Mouse (Mus musculus) CH12.LX (cell line): ENCODE measurements around the gene Cxcl16. TPM values are rescaled to one million over a fixed set of nuclear protein-coding genes. Genes with fewer than 3 reads are reported as not detected.

Source experiments
- DNase-seq: peaks from one replicate; pipeline ENCODE4 v3.0.0-alpha.2; 2013; ENCODE audit errors: extremely low read depth
- H3K27ac ChIP-seq: 2 replicates; pipeline ENCODE4 v1.5.1; 2012; ENCODE audit warnings: low read depth, mild to moderate bottlenecking, control low read depth, moderate library complexity; ENCODE audit not compliant: insufficient read depth
- H3K27me3 ChIP-seq: replicated peaks from 2 replicates; pipeline ENCODE3; 2012; ENCODE audit warnings: inconsistent platforms
- H3K36me3 ChIP-seq, 2 experiments: replicated peaks in 1 of 2; 2 replicates each; pipeline versions ENCODE3 to v1.6.1; 2012; ENCODE audit warnings: inconsistent platforms in 1 of 2, low read length in 1 of 2, mild to moderate bottlenecking in 1 of 2, mixed read lengths in 1 of 2, moderate library complexity in 1 of 2; ENCODE audit not compliant: control insufficient read depth in 1 of 2, insufficient read depth in 1 of 2
- H3K4me1 ChIP-seq, 2 experiments: 2 replicates each; pipeline ENCODE4 v1.6.1; 2012; ENCODE audit warnings: inconsistent platforms in 1 of 2, moderate library complexity in 1 of 2; ENCODE audit not compliant: insufficient read depth in 2 of 2, control insufficient read depth in 1 of 2
- H3K4me2 ChIP-seq: 2 replicates; pipeline ENCODE4 v1.6.1; 2012; ENCODE audit warnings: low read depth, mild to moderate bottlenecking, control low read depth; ENCODE audit not compliant: poor library complexity, insufficient read depth, severe bottlenecking
- H3K4me3 ChIP-seq, 3 experiments: fragments of 150-350 bp in 1 of 3; sonication (generic) in 1 of 3; replicated peaks in 1 of 3; 2 replicates each; pipeline versions ENCODE3 to v1.5.1; 2011 to 2012; ENCODE audit warnings: low read depth in 2 of 3, low read length in 2 of 3, mild to moderate bottlenecking in 2 of 3, moderate library complexity in 2 of 3, control low read depth in 1 of 3, improper control_type of control experiment in 1 of 3, inconsistent platforms in 1 of 3, mixed read lengths in 1 of 3; ENCODE audit not compliant: poor library complexity in 1 of 3
- H3K79me2 ChIP-seq: replicated peaks from 2 replicates; pipeline ENCODE4 v1.6.1; 2012; ENCODE audit warnings: mild to moderate bottlenecking, moderate library complexity; ENCODE audit not compliant: control insufficient read depth, poor library complexity, insufficient read depth, severe bottlenecking; ENCODE audit errors: extremely low read depth
- H3K9ac ChIP-seq: 2 replicates; pipeline ENCODE4 v1.6.1; 2012; ENCODE audit warnings: low read depth, mild to moderate bottlenecking, control low read depth, moderate library complexity; ENCODE audit not compliant: insufficient read depth
- H3K9me3 ChIP-seq: replicated peaks from 2 replicates; pipeline ENCODE3; 2012; ENCODE audit warnings: low read length, inconsistent platforms, mixed read lengths
- BHLHE40 ChIP-seq: IDR thresholded peaks from 2 replicates; pipeline ENCODE4 v1.6.1; 2011; ENCODE audit warnings: mild to moderate bottlenecking, low read depth, low read length, improper control_type of control experiment
- CHD1 ChIP-seq: IDR thresholded peaks from 2 replicates; pipeline ENCODE4 v1.6.1; 2012; ENCODE audit warnings: low read depth, low read length, improper control_type of control experiment, inconsistent platforms
- CHD2 ChIP-seq: IDR thresholded peaks from 2 replicates; pipeline ENCODE4 v1.6.1; 2011; ENCODE audit warnings: low read length, improper control_type of control experiment
- CTCF ChIP-seq, 2 experiments: IDR thresholded peaks in 1 of 2; conservative IDR thresholded peaks in 1 of 2; 2 replicates each; pipeline ENCODE4 v1.5.1; 2011 to 2012; ENCODE audit warnings: low read depth in 2 of 2, low read length in 2 of 2, improper control_type of control experiment in 1 of 2, inconsistent platforms in 1 of 2, mild to moderate bottlenecking in 1 of 2, moderate library complexity in 1 of 2
- E2F4 ChIP-seq: IDR thresholded peaks from 2 replicates; pipeline ENCODE4 v1.6.1; 2011; ENCODE audit warnings: low read depth, low read length, improper control_type of control experiment; ENCODE audit not compliant: insufficient replicate concordance
- ELF1 ChIP-seq: IDR thresholded peaks from 2 replicates; pipeline ENCODE4 v1.6.1; 2014; ENCODE audit warnings: low read depth, mild to moderate bottlenecking, inconsistent platforms, low read length, improper control_type of control experiment
- EP300 ChIP-seq: IDR thresholded peaks from 2 replicates; pipeline ENCODE4 v1.6.1; 2011; ENCODE audit warnings: low read length, improper control_type of control experiment
- ETS1 ChIP-seq: conservative IDR thresholded peaks from 2 replicates; pipeline ENCODE4 v1.6.1; 2012; ENCODE audit warnings: low read depth, mild to moderate bottlenecking, inconsistent platforms, low read length, improper control_type of control experiment, moderate library complexity
- GABPA ChIP-seq: IDR thresholded peaks from 2 replicates; pipeline ENCODE4 v1.6.1; 2012; ENCODE audit warnings: low read depth, low read length, improper control_type of control experiment, inconsistent platforms; ENCODE audit not compliant: insufficient replicate concordance
- HCFC1 ChIP-seq: IDR thresholded peaks from 2 replicates; pipeline ENCODE4 v1.6.1; 2012; ENCODE audit warnings: low read depth, mild to moderate bottlenecking, inconsistent platforms, low read length, improper control_type of control experiment
- IRF4 ChIP-seq: IDR thresholded peaks from 2 replicates; pipeline ENCODE4 v1.6.1; 2014; ENCODE audit warnings: low read depth, mild to moderate bottlenecking, inconsistent platforms, low read length, improper control_type of control experiment
- JUN ChIP-seq: IDR thresholded peaks from 2 replicates; pipeline ENCODE4 v1.6.1; 2011; ENCODE audit warnings: low read depth, mild to moderate bottlenecking, low read length, improper control_type of control experiment, moderate library complexity; ENCODE audit not compliant: insufficient read depth
- JUND ChIP-seq: conservative IDR thresholded peaks from 2 replicates; pipeline ENCODE4 v1.6.1; 2011; ENCODE audit warnings: low read depth, low read length, improper control_type of control experiment
- KAT2A ChIP-seq: IDR thresholded peaks from 2 replicates; pipeline ENCODE4 v1.6.1; 2012; ENCODE audit warnings: low read length, improper control_type of control experiment, inconsistent platforms; ENCODE audit not compliant: insufficient replicate concordance
- MAFK ChIP-seq: IDR thresholded peaks from 2 replicates; pipeline ENCODE4 v1.6.1; 2011; ENCODE audit warnings: low read length, improper control_type of control experiment; ENCODE audit not compliant: insufficient replicate concordance
- MAX ChIP-seq: IDR thresholded peaks from 2 replicates; pipeline ENCODE4 v1.6.1; 2011; ENCODE audit warnings: low read length, improper control_type of control experiment
- MAZ ChIP-seq: IDR thresholded peaks from 2 replicates; pipeline ENCODE4 v1.6.1; 2012; ENCODE audit warnings: low read depth, mild to moderate bottlenecking, inconsistent platforms, low read length, improper control_type of control experiment, moderate library complexity
- MEF2A ChIP-seq: IDR thresholded peaks from 2 replicates; pipeline ENCODE4 v1.6.1; 2014; ENCODE audit warnings: low read depth, mild to moderate bottlenecking, inconsistent platforms, low read length, improper control_type of control experiment, borderline replicate concordance
- MXI1 ChIP-seq: IDR thresholded peaks from 2 replicates; pipeline ENCODE4 v1.6.1; 2011; ENCODE audit warnings: mild to moderate bottlenecking, low read depth, low read length, improper control_type of control experiment
- MYC ChIP-seq: IDR thresholded peaks from 2 replicates; pipeline ENCODE4 v1.6.1; 2011; ENCODE audit warnings: low read depth, mild to moderate bottlenecking, improper control_type of control experiment, low read length
- NELFE ChIP-seq: IDR thresholded peaks from 2 replicates; pipeline ENCODE4 v1.6.1; 2011; ENCODE audit warnings: low read depth, low read length, improper control_type of control experiment
- NRF1 ChIP-seq: IDR thresholded peaks from 2 replicates; pipeline ENCODE4 v1.6.1; 2014; ENCODE audit warnings: low read depth, mild to moderate bottlenecking, inconsistent platforms, low read length, improper control_type of control experiment, moderate library complexity
- PAX5 ChIP-seq: IDR thresholded peaks from 2 replicates; pipeline ENCODE4 v1.6.1; 2012; ENCODE audit warnings: low read length, inconsistent platforms, mixed read lengths
- POLR2A ChIP-seq: IDR thresholded peaks from 2 replicates; pipeline ENCODE4 v1.6.1; 2011; ENCODE audit warnings: low read depth, mild to moderate bottlenecking, improper control_type of control experiment, low read length
- POLR2AphosphoS2 ChIP-seq: IDR thresholded peaks from 2 replicates; pipeline ENCODE4 v1.6.1; 2011; ENCODE audit warnings: low read depth, low read length, improper control_type of control experiment
- RAD21 ChIP-seq: IDR thresholded peaks from 2 replicates; pipeline ENCODE4 v1.6.1; 2011; ENCODE audit warnings: low read depth, mild to moderate bottlenecking, low read length, improper control_type of control experiment, moderate library complexity
- RCOR1 ChIP-seq: conservative IDR thresholded peaks from 2 replicates; pipeline ENCODE4 v1.6.1; 2012; ENCODE audit warnings: low read depth, mild to moderate bottlenecking, inconsistent platforms, low read length, improper control_type of control experiment
- SIN3A ChIP-seq: IDR thresholded peaks from 2 replicates; pipeline ENCODE4 v1.6.1; 2012; ENCODE audit warnings: low read length, improper control_type of control experiment, inconsistent platforms
- SMC3 ChIP-seq: IDR thresholded peaks from 2 replicates; pipeline ENCODE4 v1.6.1; 2011; ENCODE audit warnings: low read depth, low read length, improper control_type of control experiment
- TBP ChIP-seq: conservative IDR thresholded peaks from 2 replicates; pipeline ENCODE4 v1.6.1; 2011; ENCODE audit warnings: low read depth, low read length, improper control_type of control experiment
- TCF12 ChIP-seq: IDR thresholded peaks from 2 replicates; pipeline ENCODE4 v1.6.1; 2014; ENCODE audit warnings: low read depth, mild to moderate bottlenecking, inconsistent platforms, low read length, improper control_type of control experiment
- UBTF ChIP-seq: IDR thresholded peaks from 2 replicates; pipeline ENCODE4 v1.6.1; 2012; ENCODE audit warnings: low read depth, mild to moderate bottlenecking, inconsistent platforms, low read length, improper control_type of control experiment, moderate library complexity
- USF1 ChIP-seq: IDR thresholded peaks from 2 replicates; pipeline ENCODE4 v1.6.1; 2014; ENCODE audit warnings: low read depth, mild to moderate bottlenecking, inconsistent platforms, low read length, improper control_type of control experiment
- USF2 ChIP-seq: conservative IDR thresholded peaks from 2 replicates; pipeline ENCODE4 v1.6.1; 2011; ENCODE audit warnings: low read depth, low read length, improper control_type of control experiment
- ZC3H11A ChIP-seq: IDR thresholded peaks from 2 replicates; pipeline ENCODE4 v1.6.1; 2012; ENCODE audit warnings: low read depth, mild to moderate bottlenecking, inconsistent platforms, low read length, improper control_type of control experiment
- ZKSCAN1 ChIP-seq: IDR thresholded peaks from 2 replicates; pipeline ENCODE4 v1.6.1; 2012; ENCODE audit warnings: low read depth, inconsistent platforms, low read length, improper control_type of control experiment, borderline replicate concordance
- ZMIZ1 ChIP-seq: IDR thresholded peaks from 2 replicates; pipeline ENCODE4 v1.6.1; 2012; ENCODE audit warnings: low read depth, mild to moderate bottlenecking, inconsistent platforms, low read length, improper control_type of control experiment
- ZNF384 ChIP-seq: IDR thresholded peaks from 2 replicates; pipeline ENCODE4 v1.6.1; 2012; ENCODE audit warnings: low read depth, low read length, improper control_type of control experiment, inconsistent platforms
- dilution Hi-C: fragments of 300-500 bp; cut with MboI; formaldehyde crosslinking; loops from 2 replicates; pipeline ENCODE4 v1.14.3; 2020; ENCODE audit warnings: low sequenced_read_pairs; ENCODE audit not compliant: extremely low pct_unique_long_range_greater_than_20kb, extremely low pct_ligation_motif_present
- in situ Hi-C: fragments of 300-500 bp; cut with MboI; formaldehyde crosslinking; loops from 3 replicates; pipeline ENCODE4 v1.14.3; 2019; ENCODE audit warnings: low sequenced_read_pairs, low pct_ligation_motif_present, low pct_unique_long_range_greater_than_20kb, mixed read lengths
- polyA plus RNA-seq: library from polyadenylated mRNA; unstranded; fragments of >175 nt; gene quantifications from 2 replicates; pipeline ENCODE4 v1.2.1, GENCODE M21; 2012; ENCODE audit warnings: low read depth; ENCODE audit not compliant: insufficient read length
- total RNA-seq, 2 experiments: library from RNA; depleted of rRNA; stranded (reverse); fragments of 300-350 nt in 1 of 2; fragments of >200 nt in 1 of 2; gene quantifications; 2 replicates each; pipeline ENCODE4 v1.2.3; 2012 to 2014

Cxcl16 gene
- total and polyA plus RNA-seq, 3 experiments: 0.04 to 0.56 TPM; not detected in 1

GRCm38 (mm10) chr11:70506385-70506784, 46.6 kb upstream of the Cxcl16 start:
- Histone ChIP-seq H3K4me2 (peak overlapping the region; percentile 54; the same call in 1 of the 2 replicates), H3K79me2 (no peaks in the 10 kb centered on the region), H3K9ac (no peak overlapping the region), H3K36me3 (no peaks in the 10 kb centered on the region), H3K9me3 (no peaks in the 10 kb centered on the region), H3K4me1 (peaks cover 10 to 68% of the 10 kb centered on the region in 2 experiments), H3K27me3 (no peaks in the 10 kb centered on the region), H3K4me3 (no peak overlapping the region), H3K27ac (no peak overlapping the region)
- peak; percentile 88 for DNase-seq
- TF ChIP-seq CHD1 (no peak), USF2 (no peak), GABPA (no peak), PAX5 (no peak), ZMIZ1 (no peak), MYC (peak; percentile 74; the same call in 1 of the 2 replicates), NRF1 (0 out of 2 replicates have a peak, but pooled peaks have one; percentile 22), MAX (peak; percentile 69), CHD2 (no peak), TBP (0 out of 2 replicates have a peak, but pooled peaks have one; percentile 29), NELFE (peak; percentile 54; the same call in 1 of the 2 replicates), CTCF (conservative IDR thresholded peaks at IDR 0.05 in 1 of 2, IDR thresholded peaks at IDR 0.05 in 1 of 2; ENCODE audit: low read depth in 2 of 2, low read length in 2 of 2) (peak; percentile 41 to 98; a peak in 3 of 4 replicates), RCOR1 (no peak), POLR2AphosphoS2 (no peak), TCF12 (peak; percentile 31; the same call in 1 of the 2 replicates), HCFC1 (peak; percentile 27; the same call in 1 of the 2 replicates), EP300 (0 out of 2 replicates have a peak, but pooled peaks have one; percentile 9), JUN (no peak), MEF2A (0 out of 2 replicates have a peak, but pooled peaks have one; percentile 58), MAFK (0 out of 2 replicates have a peak, but pooled peaks have one; percentile 30), UBTF (no peak), ZKSCAN1 (no peak), BHLHE40 (0 out of 2 replicates have a peak, but pooled peaks have one; percentile 39), POLR2A (no peak), ZC3H11A (peak; percentile 76; the same call in 1 of the 2 replicates), USF1 (no peak), IRF4 (peak; percentile 62), ETS1 (no peak), MXI1 (peak; percentile 73; the same call in 1 of the 2 replicates), RAD21 (peak; percentile 93), JUND (peak; percentile 28; the same call in 1 of the 2 replicates), SMC3 (peak; percentile 96), E2F4 (peak; percentile 72; the same call in 1 of the 2 replicates), SIN3A (peak; percentile 65; the same call in 1 of the 2 replicates), MAZ (0 out of 2 replicates have a peak, but pooled peaks have one; percentile 48), ZNF384 (peak; percentile 80), ELF1 (peak; percentile 45; the same call in 1 of the 2 replicates), KAT2A (no peak)
- dilution Hi-C loops (no loop called here), in situ Hi-C loops (loop anchor here (5.0 to 10.0 kb wide), 2 partner anchors 94 to 182 kb away; partner anchors contain the start of genes Alox12e and Pelp1)
